Mouse (Mus musculus): ENCODE measurements around the gene Fbxw2.
"Not testable (repeated sequence)": the region's sequence is repeated elsewhere in the genome, so short reads cannot be mapped to it uniquely, and the experiment has no call there.

Gene Fbxw2

DNA sequence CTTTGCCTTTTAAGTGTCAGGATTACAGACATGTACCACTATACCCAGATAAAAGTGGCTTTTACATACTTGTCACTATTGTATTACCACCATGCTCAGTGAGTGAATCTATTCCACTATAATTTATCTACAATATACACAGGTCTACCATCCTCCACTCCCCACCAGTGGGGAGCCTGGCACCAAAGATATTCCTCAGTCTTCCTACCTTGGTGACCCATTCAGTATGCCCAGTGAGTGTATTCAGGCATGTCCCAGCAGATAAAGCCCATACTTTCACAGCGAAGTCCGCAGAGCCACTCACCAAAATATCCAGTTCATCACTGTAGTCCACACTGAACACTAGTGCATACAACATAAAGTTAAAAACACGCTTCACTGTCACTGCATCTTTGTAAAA, 15.3 kb downstream of the Fbxw2 start:
- no peak for DNase-seq

DNA sequence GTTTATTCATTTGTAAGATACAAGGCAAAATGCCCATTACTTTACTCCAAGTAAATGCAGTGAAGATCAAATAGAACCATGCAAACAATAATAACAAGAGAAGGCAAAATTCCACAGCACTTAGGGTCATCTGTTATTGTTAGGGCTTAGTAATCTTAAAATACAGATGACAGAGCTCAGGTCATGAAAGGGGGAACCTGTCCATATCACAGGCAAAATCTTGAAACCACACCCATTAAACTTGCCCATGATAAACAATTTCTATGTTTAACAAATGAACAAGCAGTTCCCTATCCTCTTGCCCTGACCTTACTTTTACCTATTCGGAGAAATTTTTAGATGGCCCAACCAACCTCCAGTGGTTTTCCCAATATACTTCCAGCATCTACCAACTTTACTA, 16.5 kb downstream of the Fbxw2 start:
- no peak for DNase-seq

DNA sequence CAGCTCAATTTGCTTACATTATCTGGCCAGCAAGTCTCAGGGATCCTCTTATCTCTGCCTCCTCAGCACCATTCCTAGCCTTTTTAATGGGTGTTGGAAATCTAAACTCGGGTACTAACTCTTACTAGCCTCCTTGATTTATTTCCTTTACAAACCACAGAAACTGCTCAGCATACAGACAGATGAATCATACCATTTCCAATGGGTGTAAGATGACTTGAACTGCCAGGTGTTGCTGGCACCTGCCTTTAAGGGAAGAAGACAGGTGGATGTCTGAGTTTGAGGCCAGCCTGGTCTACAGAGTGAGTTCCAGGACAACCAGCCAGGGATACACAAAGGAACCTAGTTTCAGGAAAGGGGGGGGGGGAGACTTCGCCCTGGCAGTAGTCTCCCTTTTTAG, 18.1 kb downstream of the Fbxw2 start:
- DNase-seq: no peak

DNA sequence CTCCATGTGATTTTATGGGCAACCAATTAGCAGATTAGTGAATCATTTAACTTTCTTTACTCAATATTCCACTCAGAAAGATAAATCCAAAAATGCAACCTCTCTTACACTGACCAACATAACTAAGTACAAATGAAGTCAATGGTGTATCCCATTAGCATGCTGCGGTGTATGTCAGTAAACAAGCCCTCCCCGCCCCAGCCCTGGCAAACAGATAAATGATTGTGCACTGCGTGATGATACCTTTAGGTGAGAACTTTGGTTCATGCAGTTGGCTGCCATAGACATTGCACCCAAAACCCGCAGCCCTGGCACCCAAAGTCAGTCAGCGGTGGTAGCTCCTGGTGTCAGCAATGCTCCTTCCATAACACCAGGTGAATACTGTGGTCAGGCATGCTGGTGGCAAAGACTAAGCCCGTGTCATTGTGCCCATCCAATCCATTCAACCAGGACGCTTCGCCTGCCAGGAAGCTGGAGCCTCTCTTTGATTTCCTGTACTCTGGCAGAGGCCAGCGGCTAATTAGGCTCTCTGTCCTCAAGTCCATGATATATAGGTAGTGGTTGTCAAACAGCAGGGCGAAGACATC, 20.7 kb downstream of the Fbxw2 start:
- peak; percentile 13 for DNase-seq

DNA sequence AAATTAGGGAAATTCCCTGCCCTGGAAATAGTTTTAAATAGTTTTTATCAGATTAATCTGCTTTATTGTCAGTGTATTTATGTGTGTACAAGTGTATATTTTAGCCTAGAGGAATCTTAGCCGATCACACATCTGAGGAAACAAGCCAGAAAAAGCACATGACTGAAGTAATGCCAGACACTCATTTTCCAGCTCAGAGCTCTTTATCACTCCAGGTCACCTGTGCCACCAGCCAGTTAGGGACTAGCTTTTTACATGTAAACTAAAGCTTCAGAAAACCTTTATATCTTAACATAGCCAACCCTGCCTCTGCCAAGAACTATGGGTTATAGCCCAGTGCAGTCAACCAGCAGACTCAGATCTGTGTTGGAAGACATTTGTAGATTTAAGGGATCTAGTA, 21.3 kb downstream of the Fbxw2 start:
- peak; percentile 30 for DNase-seq

DNA sequence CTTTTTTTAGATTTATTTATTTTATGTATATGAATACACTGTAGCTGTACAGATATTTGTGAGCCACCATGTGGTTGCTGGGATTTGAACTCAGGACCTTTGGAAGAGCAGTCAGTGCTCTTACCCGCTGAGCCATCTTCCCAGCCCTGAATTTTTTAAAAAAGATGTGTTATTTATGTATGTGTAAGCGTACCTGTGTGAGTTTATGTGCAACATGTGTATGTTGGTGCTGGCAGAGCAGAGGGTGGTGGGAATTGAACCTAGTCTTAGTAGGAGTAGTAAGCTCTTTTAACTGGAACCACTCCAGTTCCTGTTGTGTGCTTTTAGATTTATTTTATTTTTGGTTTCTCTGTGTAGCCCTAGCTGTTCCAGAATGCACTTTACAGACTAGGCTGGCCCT, 21.9 kb downstream of the Fbxw2 start:
- DNase-seq: no peak

DNA sequence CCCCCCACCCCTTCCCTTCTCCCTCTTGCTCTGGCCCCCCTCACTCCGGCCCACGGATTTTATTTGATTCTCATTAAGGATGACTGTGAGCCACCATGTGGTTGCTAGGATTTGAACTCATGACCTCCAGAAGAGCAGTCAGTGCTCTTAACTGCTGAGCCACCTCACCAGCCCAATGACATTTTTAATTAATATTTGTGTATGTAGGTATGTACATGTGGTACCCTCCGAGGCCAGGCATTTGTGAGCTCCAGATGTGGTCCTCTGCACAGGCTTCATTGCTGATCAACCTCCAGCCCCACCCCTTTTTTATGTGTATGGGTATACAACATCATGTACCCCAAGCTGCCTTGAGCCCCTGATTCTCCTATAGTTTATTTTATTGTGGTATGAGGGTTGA, 22.4 kb downstream of the Fbxw2 start:
- no peak for DNase-seq

DNA sequence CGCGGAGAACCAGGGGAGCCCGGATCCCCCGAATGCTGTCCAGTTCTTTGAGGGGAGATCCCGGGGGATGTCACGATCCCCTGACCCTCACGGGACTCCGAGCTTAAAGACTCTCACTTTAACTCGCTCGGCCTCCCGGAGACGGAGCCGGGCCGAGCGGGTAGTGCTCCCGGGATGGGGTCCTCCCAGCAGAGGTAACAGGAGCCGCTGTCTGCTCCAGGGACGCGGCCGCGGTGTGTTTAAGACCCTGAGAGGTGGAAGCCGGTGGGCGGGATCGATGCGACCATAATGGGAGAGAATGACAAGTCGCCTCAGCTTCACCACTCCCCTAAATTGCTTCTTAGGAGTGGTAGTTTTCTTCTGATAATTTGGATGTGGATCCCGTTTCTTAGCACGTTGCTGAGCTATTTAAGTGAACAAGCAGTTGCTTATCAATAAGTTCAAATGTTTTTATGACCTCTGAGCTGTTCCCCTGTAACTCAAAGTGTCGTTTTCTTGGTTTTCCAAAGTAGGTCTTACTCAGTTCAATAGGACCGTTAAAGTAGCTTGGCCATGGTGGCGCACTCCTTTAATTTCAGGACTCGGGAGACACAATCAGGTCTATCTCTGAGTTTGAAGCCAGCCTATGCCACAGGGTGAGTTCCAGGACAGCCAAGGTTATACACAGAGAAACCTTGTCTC, 23.4 kb downstream of the Fbxw2 start:
- peak; percentile 46 for DNase-seq

DNA sequence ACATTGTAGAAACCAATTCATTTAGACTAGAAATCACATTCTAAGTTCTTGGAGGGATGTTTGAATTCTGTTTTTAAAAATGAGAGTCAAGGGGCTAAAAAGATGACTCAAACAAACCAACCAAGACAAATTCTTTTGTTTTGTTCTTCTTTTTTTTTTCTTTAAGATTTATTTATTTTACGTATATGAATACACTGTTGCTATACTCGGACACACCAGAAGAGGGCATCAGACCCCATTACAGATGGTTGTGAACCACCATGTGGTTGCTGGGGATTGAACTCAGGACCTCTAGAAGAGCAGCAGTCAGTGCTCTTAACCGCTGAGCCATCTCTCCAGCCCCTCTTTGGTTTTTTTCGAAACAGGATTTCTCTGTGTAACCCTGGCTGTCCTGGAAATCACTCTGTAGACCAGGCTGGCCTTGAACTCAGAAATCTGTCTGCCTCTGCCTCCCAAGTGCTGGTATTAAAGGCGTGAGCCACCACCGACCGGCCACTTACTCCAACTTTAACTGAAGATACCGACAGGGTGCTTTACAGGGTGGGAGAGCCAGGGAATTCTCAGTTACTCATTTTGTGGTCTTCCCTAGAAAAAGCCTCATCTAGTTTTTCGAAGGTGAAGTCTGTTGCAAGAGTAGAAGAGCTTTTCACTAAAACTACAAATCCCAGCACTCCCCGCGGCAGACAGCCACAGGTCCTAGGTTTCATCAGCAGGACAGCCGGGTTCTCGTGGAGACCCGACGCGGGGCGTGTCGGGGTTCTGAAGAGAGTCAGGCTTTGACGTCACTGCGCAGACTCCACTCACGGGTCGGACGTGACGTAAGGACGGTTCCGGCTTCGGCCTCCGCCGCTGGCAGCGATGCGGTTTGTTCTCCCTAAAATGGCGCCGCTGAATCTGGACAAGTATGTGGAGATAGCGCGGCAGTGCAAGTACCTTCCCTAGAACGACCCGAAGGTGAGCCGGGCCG, 24.3 kb downstream of the Fbxw2 start:
- DNase-seq: peak; percentile 99

DNA sequence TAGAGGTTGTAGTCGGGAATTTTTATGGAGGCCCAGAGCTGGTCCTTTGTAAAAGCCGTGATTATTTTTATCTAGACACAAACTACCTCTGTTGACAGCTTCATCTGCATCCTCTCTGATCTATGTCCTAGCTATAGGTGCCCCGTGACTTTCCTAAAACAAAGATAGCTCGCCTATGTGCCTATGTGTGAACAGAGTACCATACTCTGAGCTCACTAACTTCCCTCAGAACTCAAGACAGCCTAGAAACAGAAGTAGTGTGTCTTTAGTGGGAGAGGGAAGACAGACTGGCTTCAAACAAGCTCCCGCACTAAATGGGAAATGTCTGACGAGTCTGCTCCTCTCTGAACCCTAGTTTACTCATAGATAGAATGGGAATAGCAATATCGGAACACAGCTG, 25.7 kb downstream of the Fbxw2 start:
- DNase-seq: no peak

DNA sequence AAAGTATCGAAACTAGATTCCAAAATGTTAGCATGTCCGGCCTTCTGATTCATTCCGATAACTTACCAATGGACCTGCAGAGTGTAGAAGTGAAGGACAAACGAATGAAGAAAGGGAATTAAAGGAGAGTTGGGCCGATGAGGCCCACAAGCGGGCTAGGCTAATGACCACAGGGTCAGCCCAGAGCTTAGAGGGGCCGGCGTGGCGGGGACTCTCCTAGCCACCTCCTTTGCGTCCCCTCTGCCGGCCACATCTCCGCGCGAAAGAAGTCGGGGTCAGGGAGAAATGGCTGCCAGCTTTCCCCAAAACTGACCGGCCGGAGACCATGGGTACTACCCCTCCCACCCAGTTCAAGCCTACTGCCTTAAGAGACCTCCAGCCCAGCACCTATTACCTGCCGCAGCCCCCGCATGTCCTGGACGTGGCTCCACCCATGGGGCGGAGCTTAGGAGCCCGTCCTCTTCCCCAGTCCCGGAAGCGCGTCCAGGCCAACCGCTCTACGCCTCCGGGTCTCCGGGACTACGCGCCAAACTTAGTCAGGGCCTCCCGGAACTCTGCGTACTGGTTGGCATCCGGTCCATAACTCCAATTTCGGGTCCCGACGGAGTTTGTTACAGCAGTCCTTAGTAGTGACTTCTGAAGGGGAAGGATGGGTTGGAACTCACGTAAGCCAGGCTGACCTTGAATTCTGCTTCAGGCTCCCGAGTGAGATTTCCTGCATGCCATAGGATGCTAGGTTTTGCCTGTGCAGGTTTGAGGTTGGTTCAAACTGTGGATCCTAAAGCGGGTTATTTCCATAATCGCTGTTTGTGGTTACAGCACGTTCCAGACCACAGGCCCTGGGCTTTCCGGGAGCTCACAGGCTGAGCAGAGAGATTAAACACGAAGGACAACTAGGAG, 26.5 kb downstream of the Fbxw2 start, which contains the start of gene Rabepk:
Rabepk (minus strand) TSS at position 556 of the 900 bp plus-strand sequence.
- peak; percentile 93 for DNase-seq

DNA sequence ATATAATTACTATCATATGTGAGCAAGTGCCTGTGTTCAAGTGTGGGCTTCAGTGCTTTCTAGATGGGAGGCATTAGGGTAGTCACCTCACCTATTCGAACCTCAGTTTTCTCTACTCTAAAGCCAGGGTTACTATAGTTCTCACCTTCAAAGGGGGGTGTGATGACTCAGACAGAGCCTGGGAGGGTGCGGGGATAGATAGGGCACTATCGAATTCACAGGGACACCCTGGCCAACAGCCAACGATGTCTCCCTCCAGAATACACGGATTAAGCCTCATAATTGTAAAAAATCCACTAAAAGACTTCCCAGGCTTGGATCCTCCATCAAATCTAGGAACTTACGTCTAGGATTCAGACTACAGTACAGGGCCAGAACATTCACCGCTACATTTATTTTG, 30.7 kb downstream of the Fbxw2 start:
- DNase-seq: no peak

DNA sequence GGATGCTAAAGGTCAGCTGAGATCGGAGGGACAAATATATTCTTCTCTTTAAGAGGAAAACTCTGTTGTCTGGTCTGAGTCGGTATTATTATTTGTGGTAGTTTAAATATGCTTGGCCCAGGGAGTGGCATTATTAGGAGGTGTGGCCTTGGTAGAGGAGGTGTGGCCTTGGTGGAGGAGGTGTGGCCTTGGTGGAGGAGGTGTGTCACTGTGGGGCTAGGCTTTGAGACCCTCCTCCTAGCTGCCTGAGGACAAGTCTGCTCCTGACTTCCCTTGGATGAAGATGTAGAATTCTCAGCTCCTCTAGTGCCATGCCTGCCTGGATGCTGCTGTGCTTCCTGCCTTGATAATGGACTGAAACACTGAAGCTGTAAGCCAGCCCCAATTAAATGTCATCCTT, 31.6 kb downstream of the Fbxw2 start:
- no peak for DNase-seq

DNA sequence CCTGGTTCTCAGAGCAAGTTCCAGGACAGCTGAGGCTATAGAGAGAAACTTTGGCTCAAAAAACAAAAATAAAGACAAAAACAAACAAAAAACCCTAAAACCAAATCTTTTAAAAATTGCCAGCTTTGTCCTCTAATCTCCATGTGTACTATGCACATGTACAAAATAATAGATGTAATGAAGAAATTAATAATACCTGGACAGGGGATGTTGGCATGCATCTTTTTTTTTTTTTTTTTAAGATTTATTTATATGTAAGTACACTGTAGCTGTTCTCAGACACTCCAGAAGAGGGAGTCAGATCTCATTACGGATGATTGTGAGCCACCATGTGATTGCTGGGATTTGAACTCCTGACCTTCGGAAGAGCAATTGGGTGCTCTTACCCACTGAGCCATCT, 33.6 kb downstream of the Fbxw2 start:
- DNase-seq: not testable (repeated sequence)

DNA sequence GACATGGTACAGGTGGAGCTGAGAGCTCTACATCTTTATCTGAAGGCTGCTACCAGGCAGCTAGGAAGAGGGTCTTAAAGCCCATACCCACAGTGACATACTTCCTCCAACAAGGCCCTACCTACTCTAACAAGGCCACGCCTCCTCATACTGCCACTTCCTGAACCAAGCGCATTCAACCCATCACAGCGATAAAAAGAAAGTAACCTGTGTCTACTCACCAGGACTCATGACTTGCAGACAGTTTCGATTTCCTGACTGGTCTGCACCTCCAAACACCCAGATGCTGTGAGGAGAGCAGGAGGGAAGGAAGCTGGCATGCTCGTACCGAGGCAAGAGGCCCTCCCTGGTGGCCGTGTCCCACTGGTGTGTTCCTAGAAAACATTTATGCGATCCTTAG, 35.8 kb downstream of the Fbxw2 start:
- DNase-seq: no peak

DNA sequence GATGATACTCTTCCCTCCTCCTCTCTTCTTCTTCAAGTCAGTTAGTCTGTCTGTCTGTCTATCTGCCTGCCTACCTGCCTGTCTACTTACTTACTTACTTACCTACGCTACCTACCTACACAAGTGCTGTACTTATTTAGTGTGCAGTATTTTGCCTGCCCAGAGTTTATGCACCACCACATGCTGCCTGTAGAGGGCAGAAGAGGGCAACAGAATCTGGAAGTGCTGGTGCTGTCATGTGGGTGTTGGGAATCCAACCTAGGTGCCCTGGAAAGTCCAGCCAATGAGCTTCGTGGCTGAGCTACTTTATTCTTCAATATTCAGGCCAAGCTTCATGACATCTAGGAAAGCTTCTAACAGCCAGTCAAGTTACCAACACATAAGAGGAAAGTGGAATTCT, 42.0 kb downstream of the Fbxw2 start:
- DNase-seq: peak; percentile 44

DNA sequence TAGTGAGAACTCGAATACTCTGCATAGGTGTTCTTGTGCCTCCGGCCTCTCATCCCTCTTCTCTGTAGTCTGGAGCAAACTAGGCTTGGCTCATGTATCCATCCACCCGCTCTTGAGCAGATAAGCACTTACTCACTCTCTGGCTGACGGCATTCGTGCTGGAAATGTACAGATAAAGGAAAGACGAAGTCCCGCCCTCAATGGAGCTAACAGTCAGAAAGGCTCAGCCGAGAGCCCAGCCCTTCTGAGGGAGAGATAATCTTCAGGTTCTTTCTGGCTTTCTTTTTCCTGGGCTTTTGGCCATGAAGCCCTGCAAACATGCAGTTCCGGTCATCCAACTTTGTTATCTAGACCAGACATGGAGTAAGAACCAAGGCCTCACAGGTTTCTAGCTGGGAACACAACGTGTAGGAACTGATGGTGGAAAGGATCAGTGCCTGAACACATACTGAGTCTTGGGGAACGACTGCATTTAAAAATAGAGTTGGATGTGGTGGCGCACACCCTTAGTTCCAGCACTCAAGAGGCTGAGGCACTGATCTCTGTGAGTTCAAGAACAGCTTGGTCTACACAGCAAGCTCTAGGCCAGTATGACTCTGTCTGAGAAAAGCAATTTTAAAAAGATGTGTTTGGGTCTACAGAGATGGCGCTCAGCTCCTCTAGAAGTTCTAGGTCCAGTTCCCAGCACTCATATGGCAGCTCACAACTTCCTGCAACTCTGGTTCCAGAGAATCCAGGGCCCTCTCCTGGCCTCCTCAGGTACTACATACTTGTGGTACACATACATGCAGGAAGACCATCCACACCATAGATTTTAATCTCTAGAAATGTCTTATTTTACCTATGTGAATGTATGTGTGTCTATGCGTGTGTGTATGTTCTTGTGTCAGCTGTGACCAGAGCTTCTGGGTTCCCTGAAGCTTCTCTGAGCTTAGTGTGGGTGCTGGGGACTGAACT, 42.8 kb downstream of the Fbxw2 start:
- DNase-seq: no peak

DNA sequence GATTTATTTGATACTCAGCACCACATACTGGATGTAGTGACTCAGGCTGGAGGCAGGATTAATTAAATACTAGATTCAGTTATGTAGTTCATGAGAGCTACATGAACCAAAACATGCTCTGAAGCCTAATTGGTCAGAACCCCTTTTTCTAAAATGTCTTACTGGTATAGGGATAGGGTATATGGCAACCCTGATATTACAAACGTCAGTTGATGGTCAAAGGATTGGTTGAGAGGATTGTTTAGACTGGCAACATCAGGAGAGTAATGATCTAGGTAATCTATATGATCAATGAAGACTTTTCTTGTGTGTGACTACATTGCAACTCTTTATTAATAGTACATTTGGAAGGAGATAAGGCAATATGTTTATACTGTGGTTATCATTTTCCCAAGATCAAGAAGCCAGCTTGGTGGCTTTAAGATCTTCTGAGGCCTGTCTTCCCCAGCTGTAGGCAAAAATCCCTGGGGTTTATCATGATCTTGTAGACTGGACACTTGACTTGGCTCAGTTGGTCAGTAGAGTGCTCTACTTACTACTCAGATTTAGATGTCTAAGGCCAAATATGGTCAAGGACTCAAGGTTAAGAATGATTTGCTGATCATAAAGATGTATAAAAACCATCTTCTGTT, 48.8 kb downstream of the Fbxw2 start:
- DNase-seq: no peak

DNA sequence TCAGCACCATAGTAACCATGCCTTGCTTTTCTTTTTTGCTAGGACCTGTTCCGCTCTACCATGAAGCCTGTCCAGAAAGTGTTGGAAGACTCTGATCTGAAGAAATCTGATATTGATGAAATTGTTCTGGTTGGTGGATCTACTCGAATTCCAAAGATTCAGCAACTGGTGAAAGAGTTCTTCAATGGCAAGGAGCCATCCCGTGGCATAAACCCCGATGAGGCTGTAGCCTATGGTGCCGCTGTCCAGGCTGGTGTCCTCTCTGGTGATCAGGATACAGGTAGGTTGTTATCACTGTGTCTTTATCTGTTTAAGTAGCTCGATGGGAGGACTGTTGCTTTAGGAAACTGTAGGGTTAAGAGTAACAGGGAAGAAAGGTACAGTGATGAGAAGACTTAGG, 51.6 kb downstream of the Fbxw2 start:
- DNase-seq: no peak

DNA sequence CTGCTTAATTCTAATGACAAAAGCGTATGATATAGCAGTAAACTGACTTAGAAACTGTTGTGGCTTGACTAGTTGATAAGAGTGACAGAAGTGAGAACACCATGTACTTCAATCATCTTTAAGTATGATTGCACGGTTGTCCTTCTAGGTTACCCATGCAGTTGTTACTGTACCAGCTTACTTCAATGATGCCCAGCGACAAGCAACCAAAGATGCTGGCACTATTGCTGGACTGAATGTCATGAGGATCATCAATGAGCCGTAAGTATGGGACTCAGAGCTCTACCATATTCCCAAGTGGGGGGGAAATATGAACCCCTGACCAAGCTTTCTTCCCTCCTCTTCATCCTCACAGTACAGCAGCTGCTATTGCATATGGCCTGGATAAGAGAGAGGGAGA, 52.4 kb downstream of the Fbxw2 start:
- no peak for DNase-seq
